Mouse (Mus musculus): ENCODE measurements at regions not wholly inside any gene's neighbourhood (a gene's known extent, or its start where the extent isn't known, plus 50 kb on each side); places are given as distances from the start of the nearest gene placed in this dataset.

DNA sequence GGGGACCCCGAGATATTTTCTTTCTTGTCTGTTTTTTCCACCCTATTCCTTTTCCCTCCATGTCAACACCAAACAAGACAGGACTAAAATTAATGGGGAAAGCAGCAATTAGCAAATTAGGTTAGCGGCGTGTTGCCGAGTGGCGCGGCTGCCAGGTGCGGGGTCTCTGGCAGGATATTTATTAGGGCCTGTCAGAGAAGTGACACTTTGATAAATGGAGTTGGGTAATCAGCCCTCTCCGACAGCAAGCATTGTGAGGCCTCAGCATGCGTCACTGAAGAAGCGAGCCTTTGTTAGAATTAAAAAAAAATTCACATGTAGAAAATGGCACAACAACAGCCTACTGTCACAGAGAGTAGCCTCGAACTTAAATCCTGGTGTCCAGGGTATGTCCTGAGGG is 162.3 kb downstream of the Dhx35 start:
- TF ChIP-seq JUN (IDR thresholded peaks at IDR 0.05; ENCODE audit: insufficient read depth, low read depth, low read length), result no peak
- no peak for TF ChIP-seq MAZ (IDR thresholded peaks at IDR 0.05; ENCODE audit: low read depth, low read length)
- no peak for TF ChIP-seq USF1 (IDR thresholded peaks at IDR 0.05; ENCODE audit: low read depth, low read length)
- TF ChIP-seq ETS1 (conservative IDR thresholded peaks at IDR 0.05; ENCODE audit: low read depth, low read length), result no peak
- no peak for TF ChIP-seq MAFK (IDR thresholded peaks at IDR 0.05; ENCODE audit: insufficient replicate concordance, low read length)
- TF ChIP-seq GABPA (IDR thresholded peaks at IDR 0.05; ENCODE audit: insufficient replicate concordance, low read depth, low read length), result no peak
- no peak for TF ChIP-seq HCFC1 (IDR thresholded peaks at IDR 0.05; ENCODE audit: low read depth, low read length)
- no peak for TF ChIP-seq ZNF384 (IDR thresholded peaks at IDR 0.05; ENCODE audit: low read depth, low read length)
- no peak for TF ChIP-seq TBP (conservative IDR thresholded peaks at IDR 0.05; ENCODE audit: low read depth, low read length)
- no peak for TF ChIP-seq ELF1 (IDR thresholded peaks at IDR 0.05; ENCODE audit: low read depth, low read length)
- no peak for TF ChIP-seq CHD1 (IDR thresholded peaks at IDR 0.05; ENCODE audit: low read depth, low read length)
- TF ChIP-seq MXI1 (IDR thresholded peaks at IDR 0.05; ENCODE audit: low read depth, low read length), result no peak
- no peak for TF ChIP-seq ZMIZ1 (IDR thresholded peaks at IDR 0.05; ENCODE audit: low read depth, low read length)
- no peak for TF ChIP-seq RAD21 (IDR thresholded peaks at IDR 0.05; ENCODE audit: low read depth, low read length)
- TF ChIP-seq RCOR1 (conservative IDR thresholded peaks at IDR 0.05; ENCODE audit: low read depth, low read length), result no peak
- dilution Hi-C loops (cut with MboI; ENCODE audit: extremely low pct_ligation_motif_present, extremely low pct_unique_long_range_greater_than_20kb, low sequenced_read_pairs), result no loop called here
- Histone ChIP-seq H3K27me3 (replicated peaks) (no peaks in the 10 kb centered on the region), H3K79me2 (replicated peaks; ENCODE audit: control insufficient read depth, extremely low read depth, insufficient read depth, poor library complexity, severe bottlenecking) (no peaks in the 10 kb centered on the region), H3K4me3 (replicated peaks in 1 of 3; ENCODE audit: low read depth in 2 of 3, low read length in 2 of 3, poor library complexity in 1 of 3) (no peak overlapping the region), H3K9me3 (replicated peaks; ENCODE audit: low read length) (no peaks in the 10 kb centered on the region), H3K36me3 (replicated peaks in 1 of 2; ENCODE audit: control insufficient read depth in 1 of 2, insufficient read depth in 1 of 2, low read length in 1 of 2) (no peaks in the 10 kb centered on the region), H3K4me2 (ENCODE audit: insufficient read depth, low read depth, poor library complexity, severe bottlenecking) (no peak overlapping the region), H3K9ac (ENCODE audit: insufficient read depth, low read depth) (no peak overlapping the region), H3K4me1 (ENCODE audit: control insufficient read depth in 1 of 2, insufficient read depth in 2 of 2) (no peaks in the 10 kb centered on the region; a peak in 1 of 4 replicates), H3K27ac (ENCODE audit: insufficient read depth, low read depth) (no peak overlapping the region)
- DNase-seq (ENCODE audit: extremely low read depth), result no peak
- in situ Hi-C loops (cut with MboI; ENCODE audit: low pct_ligation_motif_present, low pct_unique_long_range_greater_than_20kb, low sequenced_read_pairs), result no loop called here

GRCm38 (mm10) chr2:158965003-158965665 is 170.5 kb downstream of the Dhx35 start:
- in situ Hi-C loops (cut with MboI; ENCODE audit: low pct_ligation_motif_present, low pct_unique_long_range_greater_than_20kb, low sequenced_read_pairs), result no loop called here
- no peak overlapping the region for H3K4me3 ChIP-seq (replicated peaks in 1 of 3; ENCODE audit: low read depth in 2 of 3, low read length in 2 of 3, poor library complexity in 1 of 3)
- no peaks in the 10 kb centered on the region for H3K9me3 ChIP-seq (replicated peaks; ENCODE audit: low read length)
- no peak overlapping the region for H3K27ac ChIP-seq (ENCODE audit: insufficient read depth, low read depth)
- TF ChIP-seq RAD21 (IDR thresholded peaks at IDR 0.05; ENCODE audit: low read depth, low read length) (peak; percentile 13), CTCF (conservative IDR thresholded peaks at IDR 0.05 in 1 of 2, IDR thresholded peaks at IDR 0.05 in 1 of 2; ENCODE audit: low read depth in 2 of 2, low read length in 2 of 2) (peak in 1 of 2 experiments; percentile 31; a peak in 1 of 4 replicates), HCFC1 (IDR thresholded peaks at IDR 0.05; ENCODE audit: low read depth, low read length) (no peak), ETS1 (conservative IDR thresholded peaks at IDR 0.05; ENCODE audit: low read depth, low read length) (no peak), POLR2A (IDR thresholded peaks at IDR 0.05; ENCODE audit: low read depth, low read length) (no peak), MAZ (IDR thresholded peaks at IDR 0.05; ENCODE audit: low read depth, low read length) (no peak), ZNF384 (IDR thresholded peaks at IDR 0.05; ENCODE audit: low read depth, low read length) (no peak), SMC3 (IDR thresholded peaks at IDR 0.05; ENCODE audit: low read depth, low read length) (peak; percentile 19; the same call in 1 of the 2 replicates), MAFK (IDR thresholded peaks at IDR 0.05; ENCODE audit: insufficient replicate concordance, low read length) (no peak)
- no peaks in the 10 kb centered on the region for H3K36me3 ChIP-seq (replicated peaks in 1 of 2; ENCODE audit: control insufficient read depth in 1 of 2, insufficient read depth in 1 of 2, low read length in 1 of 2)
- H3K27me3 ChIP-seq (replicated peaks), result no peaks in the 10 kb centered on the region
- dilution Hi-C loops (cut with MboI; ENCODE audit: extremely low pct_ligation_motif_present, extremely low pct_unique_long_range_greater_than_20kb, low sequenced_read_pairs), result no loop called here
- H3K79me2 ChIP-seq (replicated peaks; ENCODE audit: control insufficient read depth, extremely low read depth, insufficient read depth, poor library complexity, severe bottlenecking), result no peaks in the 10 kb centered on the region
- H3K9ac ChIP-seq (ENCODE audit: insufficient read depth, low read depth), result no peak overlapping the region
- H3K4me1 ChIP-seq (ENCODE audit: control insufficient read depth in 1 of 2, insufficient read depth in 2 of 2), result 0 out of 4 replicates have a peak, but pooled peaks cover 0 to 2% of the 10 kb centered on the region in 2 experiments
- no peak overlapping the region for H3K4me2 ChIP-seq (ENCODE audit: insufficient read depth, low read depth, poor library complexity, severe bottlenecking)
- DNase-seq (ENCODE audit: extremely low read depth), result no peak
